Mouse (Mus musculus) cerebellum, adult 2 months (tissue): ENCODE results near the gene Pck2. TPM values are rescaled to one million over a fixed set of nuclear protein-coding genes. Genes with fewer than 3 reads are reported as not detected.

Experiments used
- DNase-seq, 2 experiments: peaks; one replicate each; pipeline ENCODE4 v3.0.0; 2021
- H3K27ac ChIP-seq: fragments of 200-500 bp; 2 replicates; pipeline ENCODE4 v1.5.1; 2012; ENCODE audit warnings: low read length, control low read depth, inconsistent platforms; ENCODE audit not compliant: insufficient read depth
- H3K27me3 ChIP-seq: fragments of 200-500 bp; 2 replicates; pipeline ENCODE4 v1.6.1; 2012; ENCODE audit warnings: inconsistent platforms, mild to moderate bottlenecking, low read length, moderate library complexity; ENCODE audit not compliant: control insufficient read depth, insufficient read depth
- H3K4me1 ChIP-seq: fragments of 200-500 bp; 2 replicates; pipeline ENCODE4 v1.6.1; 2011; ENCODE audit warnings: low read length; ENCODE audit not compliant: control insufficient read depth, insufficient read depth
- H3K4me3 ChIP-seq: fragments of 200-500 bp; replicated peaks from 2 replicates; pipeline ENCODE3; 2011; ENCODE audit warnings: mild to moderate bottlenecking, low read depth, low read length, control low read depth; ENCODE audit not compliant: insufficient read depth
- CTCF ChIP-seq: fragments of 200-500 bp; IDR thresholded peaks from 2 replicates; pipeline ENCODE4 v1.5.1; 2011; ENCODE audit warnings: low read depth, mild to moderate bottlenecking, control low read depth, low read length, moderate library complexity, borderline replicate concordance; ENCODE audit not compliant: insufficient read depth
- POLR2A ChIP-seq: fragments of 200-500 bp; IDR thresholded peaks from 2 replicates; pipeline ENCODE4 v1.6.1; 2011; ENCODE audit warnings: low read length, control low read depth, borderline replicate concordance; ENCODE audit not compliant: insufficient read depth
- WGBS: fragments of 180-500 bp; shearing (Covaris S2); methylation state at CpG from one replicate; pipeline ENCODE4 v1.1.7; 2018; 5-methylcytosine and 5-hydroxymethylcytosine counted together
- polyA plus RNA-seq: library from polyadenylated mRNA; depleted of rRNA; stranded (reverse); fragments of >200 nt; gene quantifications from 2 replicates; pipeline ENCODE4 v1.2.3, GENCODE M21; 2012

Pck2 gene
- polyA plus RNA-seq, 1 experiment = 44.8 TPM

- no peak overlapping the region for H3K27ac ChIP-seq
- H3K4me1 ChIP-seq = peaks cover 2% of the 10 kb centered on the region; the same call in 1 of the 2 replicates
- TF ChIP-seq POLR2A (no peak), CTCF (no peak)
- no peak overlapping the region for H3K4me3 ChIP-seq
- no peaks in the 10 kb centered on the region for H3K27me3 ChIP-seq
- no peak for DNase-seq
- WGBS = 77% methylated on average over 4 of the region's 4 CpGs
These were observed 20.5 kb upstream of the Pck2 start for GRCm38 (mm10) chr14:55519604-55520003.

GRCm38 (mm10) chr14:55520451-55521361 lies 19.4 kb upstream of the Pck2 start:
- peaks cover 2% of the 10 kb centered on the region; the same call in 1 of the 2 replicates for H3K4me1 ChIP-seq
- peak overlapping the region; percentile 46 for H3K4me3 ChIP-seq
- no peak overlapping the region for H3K27ac ChIP-seq
- DNase-seq = peak; percentile 65 to 71
- TF ChIP-seq CTCF = peak; percentile 24; the same call in 1 of the 2 replicates
- TF ChIP-seq POLR2A = no peak
- WGBS = 3% methylated on average over 61 of the region's 61 CpGs
- H3K27me3 ChIP-seq = no peaks in the 10 kb centered on the region

- Histone ChIP-seq H3K4me1 (peaks cover under 1% of the 10 kb centered on the region; the same call in 1 of the 2 replicates), H3K27ac (no peak overlapping the region), H3K27me3 (no peaks in the 10 kb centered on the region), H3K4me3 (no peak overlapping the region)
- 49% methylated on average over 4 of the region's 4 CpGs for WGBS
- TF ChIP-seq CTCF (no peak), POLR2A (no peak)
- no peak for DNase-seq
These were observed 16.0 kb upstream of the Pck2 start for GRCm38 (mm10) chr14:55524062-55524461.

GRCm38 (mm10) chr14:55524785-55525184 lies 15.3 kb upstream of the Pck2 start, which contains the start of gene Nrl:
Gene Nrl, minus strand, starts transcription at chr14:55524981.
- DNase-seq = no peak
- 51% methylated on average over 8 of the region's 8 CpGs for WGBS

GRCm38 (mm10) chr14:55526674-55527073 lies 13.4 kb upstream of the Pck2 start:
- no peak for DNase-seq
- Histone ChIP-seq H3K4me3 (no peak overlapping the region), H3K27me3 (no peaks in the 10 kb centered on the region), H3K27ac (no peak overlapping the region), H3K4me1 (no peaks in the 10 kb centered on the region)
- TF ChIP-seq POLR2A (no peak), CTCF (no peak)
- WGBS = 77% methylated on average over 2 of the region's 2 CpGs

More at GRCm38 (mm10) chr14:55524785-55525184, 15.3 kb upstream of the Pck2 start, which contains the start of gene Nrl:
- no peak for TF ChIP-seq POLR2A
- no peak for TF ChIP-seq CTCF
- no peak within 1 kb of the TSS for H3K27ac ChIP-seq
- H3K27me3 ChIP-seq = no peaks in the 10 kb centered on the region
- no peak within 1 kb of the TSS for H3K4me3 ChIP-seq
- no peaks in the 10 kb centered on the region; the same call in 1 of the 2 replicates for H3K4me1 ChIP-seq

GRCm38 (mm10) chr14:55527940-55528339 lies 12.1 kb upstream of the Pck2 start:
- Histone ChIP-seq H3K27ac (no peak overlapping the region), H3K4me3 (no peak overlapping the region), H3K4me1 (no peaks in the 10 kb centered on the region), H3K27me3 (no peaks in the 10 kb centered on the region)
- no peak for DNase-seq
- 7% methylated on average over 3 of the region's 3 CpGs for WGBS
- TF ChIP-seq POLR2A = no peak
- peak; percentile 38; the same call in 1 of the 2 replicates for TF ChIP-seq CTCF

GRCm38 (mm10) chr14:55536116-55536745 lies 3.8 kb upstream of the Pck2 start:
- H3K4me3 ChIP-seq = no peak overlapping the region
- WGBS = 60% methylated on average over 6 of the region's 6 CpGs

More at GRCm38 (mm10) chr14:55536116-55536745, 3.8 kb upstream of the Pck2 start:
- TF ChIP-seq CTCF (peak; percentile 69), POLR2A (no peak)
- DNase-seq = no peak
- Histone ChIP-seq H3K27me3 (no peaks in the 10 kb centered on the region), H3K4me1 (no peaks in the 10 kb centered on the region), H3K27ac (no peak overlapping the region)
